ENCODE assay signal across 8 mouse cellular contexts in the genomic region with DNA sequence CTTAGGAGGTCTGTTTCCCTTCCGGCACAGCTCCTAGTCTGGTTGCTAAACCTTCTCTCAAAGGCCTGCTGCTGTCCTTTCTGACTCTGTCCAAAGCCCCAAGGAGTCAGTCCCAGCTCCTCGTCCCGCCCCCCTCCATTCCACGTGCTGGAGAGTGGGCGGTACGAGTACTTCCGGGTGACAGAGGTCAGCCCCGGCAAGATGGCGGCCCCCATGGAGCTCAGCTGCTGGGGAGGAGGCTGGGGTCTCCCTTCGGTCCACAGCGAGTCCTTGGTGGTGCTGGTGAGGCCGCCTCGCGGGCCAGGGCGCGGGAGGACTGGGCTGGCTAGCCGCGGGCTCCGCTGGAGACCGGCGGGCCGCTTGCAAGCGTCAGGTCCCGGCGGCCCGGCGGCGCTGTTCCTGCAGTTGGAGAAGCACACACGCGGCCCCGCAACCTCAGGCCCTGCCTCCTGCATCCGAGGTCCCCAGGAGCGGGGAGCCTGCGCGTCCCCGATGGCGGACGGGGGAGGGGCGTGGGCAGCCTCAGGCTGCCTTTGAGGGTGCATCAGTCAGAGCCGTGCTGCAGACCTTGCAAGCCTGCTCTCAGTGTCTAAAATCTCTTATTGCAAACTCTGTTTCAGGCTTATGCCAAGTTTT. TPM values are rescaled to one million over a fixed set of nuclear protein-coding genes. Genes with fewer than 3 reads are reported as not detected.
DNase-seq lines count a peak whose midpoint lies in the region; ATAC-seq and TF ChIP-seq lines count a peak whose summit lies in the region.

A gene (plus strand): TSS at position 175 of the 636 bp plus-strand sequence.

- peak within 1 kb of the TSS; percentile 72 for H3K4me3 ChIP-seq in bone marrow, adult 2 months (replicated peaks; ENCODE audit: control insufficient read depth, low read depth, low read length)
- H3K4me3 ChIP-seq in embryonic facial prominence, embryonic 15.5 days (replicated peaks), result peak within 1 kb of the TSS; percentile 79
- peak within 1 kb of the TSS; percentile 89 for H3K4me3 ChIP-seq in heart, embryonic 10.5 days
- H3K4me3 ChIP-seq in kidney, embryonic 14.5 days (ENCODE audit: low read length), result peak within 1 kb of the TSS; percentile 92
- peak within 1 kb of the TSS; percentile 93 for H3K4me3 ChIP-seq in limb, embryonic 15.5 days
- peak within 1 kb of the TSS; percentile 61 for H3K4me3 ChIP-seq in midbrain, postnatal 0 days (ENCODE audit: low read depth, low read length)

- no peaks in the 10 kb centered on the region; the same call in 1 of the 2 replicates for H3K27me3 ChIP-seq in embryonic facial prominence, embryonic 15.5 days
- no peaks in the 10 kb centered on the region for H3K27me3 ChIP-seq in heart, embryonic 10.5 days (ENCODE audit: insufficient read depth, poor library complexity, severe bottlenecking)
- H3K27me3 ChIP-seq in kidney, embryonic 14.5 days (ENCODE audit: control insufficient read depth, insufficient read depth, low read length), result no peaks in the 10 kb centered on the region
- H3K27me3 ChIP-seq in limb, embryonic 15.5 days, result no peaks in the 10 kb centered on the region
- no peaks in the 10 kb centered on the region for H3K27me3 ChIP-seq in midbrain, postnatal 0 days (ENCODE audit: insufficient read depth, low read length)

- peak within 1 kb of the TSS; percentile 60 for H3K9ac ChIP-seq in embryonic facial prominence, embryonic 15.5 days
- H3K9ac ChIP-seq in kidney, embryonic 14.5 days (ENCODE audit: low read depth, low read length), result peak within 1 kb of the TSS; percentile 84
- peak within 1 kb of the TSS; percentile 86 for H3K9ac ChIP-seq in limb, embryonic 15.5 days
- H3K9ac ChIP-seq in midbrain, postnatal 0 days (replicated peaks; ENCODE audit: low read length, poor library complexity, severe bottlenecking), result peak within 1 kb of the TSS; percentile 64

- peak; percentile 95 for ATAC-seq in embryonic facial prominence, embryonic 15.5 days (ENCODE audit: insufficient number of reproducible peaks, low FRiP score, low TSS enrichment, low read depth)
- peak; percentile 99 for ATAC-seq in kidney, embryonic 14.5 days (ENCODE audit: low FRiP score, low TSS enrichment)
- ATAC-seq in limb, embryonic 15.5 days (ENCODE audit: insufficient number of reproducible peaks, low FRiP score, low TSS enrichment, low read depth), result peak; percentile 90
- peak; percentile 99 for ATAC-seq in midbrain, postnatal 0 days (ENCODE audit: low FRiP score)

- H3K27ac ChIP-seq in bone marrow, adult 2 months (ENCODE audit: control insufficient read depth, insufficient read depth, low read depth, low read length, poor library complexity), result no peak within 1 kb of the TSS; the same call in 1 of the 2 replicates
- peak within 1 kb of the TSS; percentile 83 for H3K27ac ChIP-seq in embryonic facial prominence, embryonic 15.5 days (replicated peaks)
- peak within 1 kb of the TSS; percentile 98 for H3K27ac ChIP-seq in heart, embryonic 10.5 days
- H3K27ac ChIP-seq in kidney, embryonic 14.5 days (ENCODE audit: low read depth, low read length), result peak within 1 kb of the TSS; percentile 85
- peak within 1 kb of the TSS; percentile 83 for H3K27ac ChIP-seq in limb, embryonic 15.5 days
- H3K27ac ChIP-seq in midbrain, postnatal 0 days (ENCODE audit: low read depth, low read length), result peak within 1 kb of the TSS; percentile 75

- no peaks in the 10 kb centered on the region for H3K9me3 ChIP-seq in embryonic facial prominence, embryonic 15.5 days (replicated peaks)
- H3K9me3 ChIP-seq in heart, embryonic 10.5 days, result no peaks in the 10 kb centered on the region
- H3K9me3 ChIP-seq in kidney, embryonic 14.5 days (ENCODE audit: control insufficient read depth, low read length), result no peaks in the 10 kb centered on the region
- no peaks in the 10 kb centered on the region for H3K9me3 ChIP-seq in limb, embryonic 15.5 days
- no peaks in the 10 kb centered on the region for H3K9me3 ChIP-seq in midbrain, postnatal 0 days (ENCODE audit: low read length)

- peak; percentile 31; the same call in 1 of the 2 replicates for TF ChIP-seq POLR2A in bone marrow, adult 2 months (IDR thresholded peaks at IDR 0.05; ENCODE audit: borderline replicate concordance, control insufficient read depth, low read depth, low read length)

- H3K4me1 ChIP-seq in bone marrow, adult 2 months (ENCODE audit: control insufficient read depth, insufficient read depth, low read length), result no peaks in the 10 kb centered on the region
- H3K4me1 ChIP-seq in embryonic facial prominence, embryonic 15.5 days, result no peaks in the 10 kb centered on the region
- no peaks in the 10 kb centered on the region for H3K4me1 ChIP-seq in heart, embryonic 10.5 days
- 0 out of 2 replicates have a peak, but pooled peaks cover 5% of the 10 kb centered on the region for H3K4me1 ChIP-seq in kidney, embryonic 14.5 days (ENCODE audit: control insufficient read depth, insufficient read depth, low read length)
- H3K4me1 ChIP-seq in limb, embryonic 15.5 days, result 0 out of 2 replicates have a peak, but pooled peaks cover 2% of the 10 kb centered on the region
- H3K4me1 ChIP-seq in midbrain, postnatal 0 days (ENCODE audit: insufficient read depth, low read length), result 0 out of 2 replicates have a peak, but pooled peaks cover 6% of the 10 kb centered on the region

- no peak for TF ChIP-seq CTCF in bone marrow, adult 2 months (IDR thresholded peaks at IDR 0.05; ENCODE audit: control insufficient read depth, insufficient read depth, low read length)
- no peak for TF ChIP-seq CTCF in midbrain, postnatal 0 days (IDR thresholded peaks at IDR 0.05)

- peak within 1 kb of the TSS; percentile 66 for H3K4me2 ChIP-seq in embryonic facial prominence, embryonic 15.5 days (replicated peaks)
- H3K4me2 ChIP-seq in kidney, embryonic 14.5 days (replicated peaks; ENCODE audit: low read depth, low read length), result peak within 1 kb of the TSS; percentile 52
- peak within 1 kb of the TSS; percentile 66 for H3K4me2 ChIP-seq in limb, embryonic 15.5 days
- peak within 1 kb of the TSS; percentile 65 for H3K4me2 ChIP-seq in midbrain, postnatal 0 days (ENCODE audit: low read depth, low read length, poor library complexity, severe bottlenecking)

- WGBS in bone marrow, adult 2 months, result 3% methylated on average over 38 of the region's 40 CpGs
- 2% methylated on average over 40 of the region's 40 CpGs for WGBS in embryonic facial prominence, embryonic 15.5 days
- WGBS in heart, embryonic 10.5 days, result 2% methylated on average over 40 of the region's 40 CpGs
- 3% methylated on average over 35 of the region's 40 CpGs for WGBS in kidney, embryonic 14.5 days
- WGBS in limb, embryonic 15.5 days, result 2% methylated on average over 40 of the region's 40 CpGs
- 2% methylated on average over 35 of the region's 40 CpGs for WGBS in midbrain, postnatal 0 days

- peaks cover 20% of the 10 kb centered on the region for H3K36me3 ChIP-seq in embryonic facial prominence, embryonic 15.5 days
- H3K36me3 ChIP-seq in heart, embryonic 10.5 days, result peaks cover 27% of the 10 kb centered on the region
- H3K36me3 ChIP-seq in kidney, embryonic 14.5 days (ENCODE audit: control insufficient read depth, insufficient read depth, low read length), result peaks cover 23% of the 10 kb centered on the region
- H3K36me3 ChIP-seq in limb, embryonic 15.5 days, result peaks cover 22% of the 10 kb centered on the region
- peaks cover 16% of the 10 kb centered on the region for H3K36me3 ChIP-seq in midbrain, postnatal 0 days (ENCODE audit: insufficient read depth, low read length)

- DNase-seq in A20 (ENCODE audit: low read depth, low spot score), result peak; percentile 93
- peak; percentile 93 for DNase-seq in heart, embryonic 10.5 days (ENCODE audit: low spot score)
- peak; percentile 88 for DNase-seq in midbrain, postnatal 0 days (ENCODE audit: low spot score)
- peak; percentile 61 to 83 for DNase-seq in spleen, postnatal 10 days (ENCODE audit: low spot score in 2 of 2)

RNA-seq across cellular contexts. Expression of the gene that starts here (rescaled TPM):
- polyA plus RNA-seq in bone marrow, adult 2 months (2011; ENCODE audit: insufficient read depth, insufficient read length, low replicate concordance, missing spikeins), result 2.9 and 5.4 TPM in 2 replicates
- polyA plus RNA-seq in embryonic facial prominence, embryonic 15.5 days (2015; fragmentation: Nextera tagmentation; extraction: Ambion mirVana), result 3.2 and 3.8 TPM in 2 replicates
- 2.7 and 3.5 TPM in 2 replicates for polyA plus RNA-seq in heart, embryonic 10.5 days (2016; fragmentation: Nextera tagmentation; extraction: Ambion mirVana)
- polyA plus RNA-seq in kidney, embryonic 14.5 days (2014; fragmentation: Nextera tagmentation; extraction: Ambion mirVana), result 6.3 and 7.5 TPM in 2 replicates
- polyA plus RNA-seq in limb, embryonic 15.5 days (2015; fragmentation: Nextera tagmentation; extraction: Ambion mirVana), result 2.6 and 3.2 TPM in 2 replicates
- total RNA-seq in midbrain, postnatal 0 days (2014; rRNA removed), result 26.9 and 27.9 TPM in 2 replicates
- polyA plus RNA-seq in midbrain, postnatal 0 days (2015; fragmentation: Nextera tagmentation; extraction: Ambion mirVana), result 3.1 and 3.8 TPM in 2 replicates
